Mouse (Mus musculus) kidney, adult 2 months (tissue): ENCODE measurements at regions not wholly inside any gene's neighbourhood (a gene's known extent, or its start where the extent isn't known, plus 50 kb on each side); places are given as distances from the start of the nearest gene placed in this dataset.

ENCODE experiments used
- DNase-seq: peaks from one replicate; pipeline ENCODE4 v3.0.0; 2021
- H3K27ac ChIP-seq: fragments of 200-500 bp; 2 replicates; pipeline ENCODE4 v1.5.1; 2012; ENCODE audit warnings: low read depth, low read length, control low read depth, inconsistent platforms; ENCODE audit not compliant: insufficient read depth
- H3K27me3 ChIP-seq: fragments of 200-500 bp; replicated peaks from 2 replicates; pipeline ENCODE4 v1.6.1; 2012; ENCODE audit warnings: mild to moderate bottlenecking, moderate library complexity, low read length, inconsistent platforms; ENCODE audit not compliant: control insufficient read depth, insufficient read depth
- H3K36me3 ChIP-seq: fragments of 200-500 bp; 2 replicates; pipeline ENCODE4 v1.6.1; 2012; ENCODE audit warnings: mild to moderate bottlenecking, moderate library complexity, low read length, inconsistent platforms; ENCODE audit not compliant: control insufficient read depth, insufficient read depth
- H3K4me1 ChIP-seq: fragments of 200-500 bp; 2 replicates; pipeline ENCODE4 v1.6.1; 2011; ENCODE audit warnings: low read length; ENCODE audit not compliant: control insufficient read depth, insufficient read depth
- H3K4me3 ChIP-seq: fragments of 200-500 bp; 2 replicates; pipeline ENCODE4 v1.5.1; 2011; ENCODE audit warnings: mild to moderate bottlenecking, low read depth, low read length, control low read depth; ENCODE audit not compliant: insufficient read depth
- CTCF ChIP-seq: fragments of 200-500 bp; conservative IDR thresholded peaks from 2 replicates; pipeline ENCODE4 v1.5.1; 2011; ENCODE audit warnings: low read depth, mild to moderate bottlenecking, control low read depth, low read length, moderate library complexity, mixed read lengths; ENCODE audit not compliant: insufficient read depth, insufficient read length
- POLR2A ChIP-seq: fragments of 200-500 bp; IDR thresholded peaks from one replicate; pipeline ENCODE4 v1.6.1; 2011; ENCODE audit warnings: low read depth, low read length, control low read depth
- WGBS: fragments of 180-500 bp; shearing (Covaris S2); methylation state at CpG from one replicate; pipeline ENCODE4 v1.1.7; 2018; 5-methylcytosine and 5-hydroxymethylcytosine counted together

DNA sequence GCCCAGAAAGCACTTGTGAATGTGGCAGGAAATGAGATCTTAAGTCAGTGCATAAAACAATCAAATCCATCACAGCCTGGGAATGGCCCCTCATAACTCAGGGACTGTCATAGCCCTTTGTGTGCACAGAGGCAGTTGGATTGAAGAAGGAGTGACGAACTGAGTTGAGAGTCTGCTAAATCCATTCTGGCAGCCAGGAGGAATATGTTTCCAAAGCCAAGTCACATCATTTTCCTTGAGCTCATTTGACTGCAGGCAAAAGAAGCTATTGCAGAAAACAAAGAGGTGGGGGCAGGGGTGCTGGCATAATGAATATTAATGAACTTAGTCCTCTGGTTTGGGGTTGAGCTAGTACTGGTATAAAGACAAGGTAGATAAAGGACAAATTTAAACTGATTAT, 620.0 kb downstream of the Dhx35 start:
- H3K4me3 ChIP-seq = no peak overlapping the region
- no peak overlapping the region for H3K27ac ChIP-seq
- DNase-seq = no peak
- WGBS = 17% methylated on average over 1 of the region's 1 CpGs
- H3K4me1 ChIP-seq = no peaks in the 10 kb centered on the region; the same call in 1 of the 2 replicates
- no peak for TF ChIP-seq CTCF
- TF ChIP-seq POLR2A = no peak
- H3K27me3 ChIP-seq = no peaks in the 10 kb centered on the region
- H3K36me3 ChIP-seq = no peaks in the 10 kb centered on the region

DNA sequence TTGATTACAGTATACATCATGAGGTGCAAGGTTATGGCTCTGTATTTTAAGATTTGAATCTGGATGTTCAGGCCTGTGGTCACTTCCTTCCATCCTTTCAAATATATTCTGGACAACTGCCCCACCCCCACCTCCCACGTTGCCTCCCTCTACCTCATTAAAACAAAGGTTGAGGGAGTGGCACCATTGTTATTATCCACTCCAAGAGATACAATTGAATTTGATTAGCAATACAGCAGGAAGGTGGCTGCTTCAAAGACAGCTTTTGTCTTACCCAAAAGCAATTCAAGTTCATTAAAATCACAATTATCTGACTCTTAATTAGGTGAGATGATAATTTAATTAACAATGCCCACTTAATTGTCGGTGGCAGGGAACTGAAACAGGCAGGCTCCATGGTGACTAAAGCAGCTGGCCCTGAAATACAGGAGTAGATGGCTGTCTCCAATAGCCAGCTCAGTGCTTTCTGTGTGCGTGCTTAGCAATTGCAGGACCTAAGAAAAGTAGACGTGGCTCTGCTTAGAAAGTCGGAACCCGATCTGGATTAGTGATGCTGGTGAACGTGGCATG, 623.8 kb downstream of the Dhx35 start:
- Histone ChIP-seq H3K27ac (no peak overlapping the region), H3K36me3 (no peaks in the 10 kb centered on the region), H3K4me3 (no peak overlapping the region), H3K4me1 (no peaks in the 10 kb centered on the region; the same call in 1 of the 2 replicates), H3K27me3 (no peaks in the 10 kb centered on the region)
- no peak for DNase-seq
- no peak for TF ChIP-seq CTCF
- TF ChIP-seq POLR2A = no peak
- 64% methylated on average over 7 of the region's 7 CpGs for WGBS

DNA sequence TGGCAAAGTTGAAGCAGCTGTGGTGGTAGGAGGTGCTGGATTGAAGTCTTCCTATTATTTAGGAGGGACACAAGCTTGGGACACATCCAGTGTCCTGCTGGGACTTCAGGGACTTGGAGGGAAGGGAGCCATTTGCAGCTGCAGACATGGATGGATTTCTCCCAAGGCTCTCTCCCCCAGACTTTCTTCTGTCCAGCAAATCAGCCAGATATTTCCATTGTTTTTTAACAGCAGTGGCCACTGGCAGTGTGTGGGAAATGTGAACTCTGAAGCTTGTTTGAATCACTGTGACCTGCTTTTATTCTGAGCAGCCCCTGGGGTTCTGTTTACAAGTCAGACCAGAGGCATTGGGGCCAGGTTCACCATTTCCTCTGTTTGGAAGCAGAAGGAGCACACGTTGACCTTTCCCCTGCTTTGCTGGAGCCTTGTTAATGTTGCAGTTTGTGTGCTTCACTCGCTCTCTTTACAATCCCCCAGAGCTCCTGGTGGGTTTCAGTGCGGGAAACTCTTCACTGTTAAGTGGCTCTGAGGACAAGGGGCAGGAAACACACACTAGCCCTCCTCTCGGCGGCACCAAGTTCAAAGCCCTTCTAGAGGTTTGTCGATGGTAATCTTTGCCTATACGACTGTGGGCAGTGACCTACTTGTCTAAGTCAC, 627.8 kb downstream of the Dhx35 start:
- no peaks in the 10 kb centered on the region for H3K36me3 ChIP-seq
- peak; percentile 18 for DNase-seq
- no peaks in the 10 kb centered on the region for H3K27me3 ChIP-seq
- 49% methylated on average over 7 of the region's 7 CpGs for WGBS
- H3K4me1 ChIP-seq = no peaks in the 10 kb centered on the region
- no peak overlapping the region for H3K27ac ChIP-seq
- no peak overlapping the region for H3K4me3 ChIP-seq
- TF ChIP-seq POLR2A (no peak), CTCF (no peak)

DNA sequence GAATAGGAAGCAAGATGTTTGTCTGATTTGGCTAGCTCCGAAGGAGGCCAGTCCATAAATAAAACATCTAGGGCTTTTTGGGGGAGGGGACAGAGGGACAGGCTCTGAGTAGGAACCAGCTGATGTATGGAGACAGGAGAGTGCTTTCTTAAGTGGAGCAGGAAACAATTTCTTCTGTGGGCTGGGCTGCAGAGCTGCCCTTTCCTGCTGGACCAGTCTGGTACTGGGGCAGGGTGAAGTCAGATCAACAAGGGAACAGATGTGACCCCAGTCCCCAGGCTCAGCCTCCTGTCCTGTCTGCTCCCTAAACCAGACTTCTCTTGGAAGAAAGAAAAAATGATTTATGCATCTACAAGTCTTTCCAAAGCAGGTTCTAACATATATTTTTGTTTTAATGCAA, 633.6 kb downstream of the Dhx35 start:
- no peak for DNase-seq
- no peak overlapping the region for H3K4me3 ChIP-seq
- no peaks in the 10 kb centered on the region for H3K36me3 ChIP-seq
- TF ChIP-seq CTCF (no peak), POLR2A (no peak)
- 33% methylated on average over 1 of the region's 1 CpGs for WGBS
- H3K27me3 ChIP-seq = no peaks in the 10 kb centered on the region
- H3K27ac ChIP-seq = no peak overlapping the region
- H3K4me1 ChIP-seq = no peaks in the 10 kb centered on the region

DNA sequence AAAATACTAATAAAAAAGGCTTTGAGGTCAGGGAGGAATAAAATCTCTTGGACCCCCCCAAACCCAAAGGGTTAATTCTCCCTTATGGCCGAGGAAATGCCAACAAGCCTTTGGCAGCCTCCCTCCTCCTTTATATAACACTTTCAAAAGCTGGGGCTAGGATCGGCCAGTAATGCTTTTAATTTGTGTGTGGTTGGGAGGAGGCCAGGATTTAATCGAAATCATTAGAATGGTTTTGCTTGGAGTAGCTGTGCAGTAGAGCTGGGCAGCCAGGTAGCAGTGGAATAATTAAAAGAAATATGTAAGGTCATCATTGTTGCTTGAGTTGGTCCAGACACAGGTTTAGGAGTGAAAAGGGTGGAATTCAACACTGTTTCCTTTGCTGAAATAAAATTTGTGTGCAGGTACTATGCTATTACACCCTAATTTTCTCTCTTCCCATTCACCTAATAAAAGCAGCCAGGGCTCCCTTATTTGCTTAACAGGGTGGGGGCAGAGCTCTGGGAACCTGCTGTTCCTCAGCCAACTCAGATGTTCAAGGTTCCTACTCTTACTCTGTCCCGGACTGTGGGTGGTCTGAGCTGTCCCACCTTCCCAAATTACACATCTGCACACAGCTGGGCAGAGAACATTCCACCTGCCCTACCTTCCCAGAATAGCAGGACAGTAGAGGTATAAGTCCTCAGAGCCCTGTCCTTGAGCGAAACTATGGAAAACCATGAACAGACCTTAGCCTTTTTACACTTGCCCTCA, 636.1 kb downstream of the Dhx35 start:
- H3K27me3 ChIP-seq = no peaks in the 10 kb centered on the region
- H3K4me1 ChIP-seq = no peaks in the 10 kb centered on the region
- no peak for TF ChIP-seq CTCF
- WGBS = 58% methylated on average over 5 of the region's 5 CpGs
- peak; percentile 47 for DNase-seq
- H3K36me3 ChIP-seq = no peaks in the 10 kb centered on the region
- no peak overlapping the region for H3K4me3 ChIP-seq
- no peak overlapping the region for H3K27ac ChIP-seq

DNA sequence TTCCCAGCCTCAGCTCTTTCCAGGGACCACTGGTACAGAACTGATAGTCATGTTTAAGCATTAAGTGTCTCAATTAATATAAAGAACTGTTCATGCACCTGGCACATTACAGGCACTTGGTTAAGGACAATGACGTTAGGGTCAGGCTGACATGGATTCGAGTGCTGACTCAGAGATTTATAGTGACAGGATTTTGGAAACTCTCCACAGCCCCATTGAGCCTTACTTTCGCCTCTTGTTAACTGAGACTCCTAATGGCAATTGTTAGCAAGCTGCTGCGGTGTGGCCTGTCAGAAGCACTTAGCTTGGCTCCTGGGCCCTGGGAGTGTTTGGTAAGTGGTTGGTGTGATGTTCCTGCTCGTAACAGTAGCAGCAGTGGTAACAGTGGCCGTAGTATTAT, 644.4 kb downstream of the Dhx35 start:
- no peak overlapping the region for H3K4me3 ChIP-seq
- no peak for TF ChIP-seq CTCF
- no peak for TF ChIP-seq POLR2A
- WGBS = 74% methylated on average over 6 of the region's 6 CpGs
- no peak overlapping the region for H3K27ac ChIP-seq
- DNase-seq = no peak
- H3K4me1 ChIP-seq = no peaks in the 10 kb centered on the region; the same call in 1 of the 2 replicates
- H3K27me3 ChIP-seq = no peaks in the 10 kb centered on the region
- H3K36me3 ChIP-seq = no peaks in the 10 kb centered on the region

DNA sequence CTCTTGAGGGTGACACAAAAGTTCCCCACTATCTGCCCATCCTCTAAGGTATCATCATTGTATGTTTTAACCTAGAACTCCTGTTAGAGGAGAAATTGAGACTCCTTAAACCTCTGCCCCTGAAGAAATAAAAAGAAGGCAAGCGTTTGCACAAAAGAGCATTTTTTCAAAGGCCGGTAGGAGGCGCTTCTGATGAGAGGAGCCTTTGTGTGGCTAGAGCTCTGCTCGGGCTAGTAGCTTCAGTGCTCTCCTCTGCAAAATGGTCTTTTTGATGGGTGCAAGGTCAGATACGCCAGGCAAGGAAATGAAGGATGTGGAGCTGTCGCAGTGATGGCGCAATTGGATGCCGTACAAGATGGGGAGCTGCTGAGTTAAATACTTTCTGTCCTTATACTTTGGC, 649.0 kb downstream of the Dhx35 start:
- peak; percentile 17 for DNase-seq
- WGBS = 42% methylated on average over 8 of the region's 8 CpGs
- H3K4me3 ChIP-seq = no peak overlapping the region

More for the DNA sequence above, 649.0 kb downstream of the Dhx35 start:
- Histone ChIP-seq H3K4me1 (peaks cover 4% of the 10 kb centered on the region; the same call in 1 of the 2 replicates), H3K36me3 (no peaks in the 10 kb centered on the region), H3K27me3 (no peaks in the 10 kb centered on the region), H3K27ac (no peak overlapping the region)
- TF ChIP-seq POLR2A (no peak), CTCF (no peak)
